Mouse (Mus musculus): ENCODE measurements around the gene Rrbp1.

Rrbp1 gene

DNA sequence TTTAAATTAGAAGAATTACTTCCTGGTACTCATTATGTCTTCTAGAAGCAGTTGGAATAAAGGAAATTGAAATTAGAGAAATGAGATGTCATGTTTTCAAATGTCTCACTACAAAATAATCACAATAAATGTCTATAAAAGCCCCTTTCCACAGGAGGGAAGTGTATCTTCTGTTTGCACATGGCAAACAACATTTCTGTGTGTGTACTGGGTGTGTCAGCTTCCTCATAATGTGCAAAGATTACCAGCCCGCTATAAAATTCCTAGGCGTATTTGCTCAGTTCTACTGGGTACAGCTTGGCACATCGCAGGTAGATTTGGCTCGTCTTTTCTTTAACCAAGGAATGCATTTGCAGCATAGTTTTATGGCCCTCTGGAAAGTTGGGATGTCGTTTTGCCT, 93.4 kb downstream of the Rrbp1 start:
- no peak for DNase-seq (ENCODE audit: low spot score)

DNA sequence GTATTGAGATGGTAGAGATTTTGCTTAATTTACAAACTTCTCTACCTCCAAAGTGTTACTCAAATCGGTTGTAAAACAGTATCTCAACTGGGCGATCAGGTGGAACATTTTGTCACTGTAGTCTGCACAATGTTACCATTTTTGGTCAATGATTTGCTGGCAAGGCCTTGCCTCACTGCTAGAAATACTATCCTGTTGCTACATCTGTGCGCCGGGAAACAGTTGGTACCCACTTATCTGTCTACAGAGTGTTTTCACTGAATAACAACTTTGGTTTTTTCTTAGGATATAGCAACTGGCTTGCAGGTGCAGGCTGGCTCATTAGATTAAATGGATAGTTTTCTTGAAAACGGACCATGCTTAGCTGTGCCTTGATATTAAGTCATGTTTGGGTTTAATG, 94.8 kb downstream of the Rrbp1 start:
- no peak for DNase-seq (ENCODE audit: low spot score)

DNA sequence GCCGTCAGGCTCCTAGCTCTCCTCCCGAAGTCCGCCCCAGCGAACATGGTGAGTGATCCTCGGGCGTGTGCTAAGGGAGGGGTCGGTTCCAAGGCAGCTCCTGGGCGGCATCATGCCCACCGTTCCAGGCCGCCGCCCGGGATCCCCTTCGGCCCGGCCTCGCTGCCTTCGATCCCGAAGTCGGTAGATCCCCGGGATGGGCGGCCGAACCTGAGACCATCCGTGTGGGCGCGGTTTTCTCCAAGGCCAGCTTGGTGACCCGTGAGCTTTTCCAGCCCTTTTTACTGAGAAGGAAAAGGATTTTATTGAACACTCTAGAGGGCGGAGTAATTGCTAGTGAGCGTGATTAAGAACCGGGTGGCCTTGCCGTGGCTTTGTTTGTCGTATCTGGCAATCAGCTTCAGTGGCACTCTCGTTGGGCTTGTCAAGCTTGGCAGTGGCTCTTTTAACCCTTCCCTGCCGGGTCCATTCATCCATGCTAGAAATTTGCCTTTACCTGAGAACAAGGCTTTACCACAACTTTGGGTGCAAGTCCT, 95.4 kb downstream of the Rrbp1 start:
- DNase-seq (ENCODE audit: low spot score), result peak; percentile 12

DNA sequence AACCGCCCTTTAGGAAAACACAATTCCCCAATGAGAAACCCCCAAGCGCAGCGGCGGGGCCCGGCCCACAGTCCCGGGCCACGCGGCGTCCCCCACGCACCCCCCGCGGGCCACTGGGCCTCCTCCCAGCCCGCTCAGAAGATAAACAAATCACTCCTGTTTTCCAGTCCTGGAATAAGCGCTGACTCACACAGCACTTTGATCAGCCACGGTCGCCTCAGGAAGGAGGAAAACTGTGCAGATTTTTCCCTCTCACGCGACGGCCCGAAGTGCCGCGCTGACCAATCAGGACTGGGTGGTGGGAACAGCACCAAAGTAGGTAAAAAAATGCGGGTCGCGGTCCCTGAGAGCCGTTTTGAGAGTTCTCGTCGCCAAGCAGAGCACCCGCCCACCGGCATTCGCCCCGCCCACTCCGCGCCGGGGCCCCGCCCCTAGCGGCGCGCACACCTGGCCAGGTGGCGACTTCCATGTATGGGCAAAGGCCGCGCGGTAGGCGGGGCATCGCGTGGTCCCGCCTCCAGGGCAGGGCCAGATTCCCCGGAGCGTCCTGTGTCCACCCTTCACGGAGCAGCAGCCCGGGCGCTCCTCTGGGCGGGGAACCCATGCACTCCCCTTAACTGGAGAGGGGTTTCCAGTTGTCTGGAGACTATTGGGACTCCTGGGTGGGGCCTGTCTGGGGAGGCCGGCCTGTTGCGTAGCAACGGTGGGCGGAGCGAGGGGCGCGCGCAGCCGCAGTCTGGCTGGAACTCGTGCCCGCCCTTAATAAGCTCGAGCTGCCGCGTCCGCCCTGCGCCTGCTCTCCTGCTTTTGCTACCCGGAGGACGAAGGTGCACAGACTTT, 96.1 kb downstream of the Rrbp1 start, which contains the start of gene Dstn:
Gene Dstn (plus strand): TSS at position 561 of the 840 bp plus-strand sequence.
- peak; percentile 97 for DNase-seq (ENCODE audit: low spot score)

DNA sequence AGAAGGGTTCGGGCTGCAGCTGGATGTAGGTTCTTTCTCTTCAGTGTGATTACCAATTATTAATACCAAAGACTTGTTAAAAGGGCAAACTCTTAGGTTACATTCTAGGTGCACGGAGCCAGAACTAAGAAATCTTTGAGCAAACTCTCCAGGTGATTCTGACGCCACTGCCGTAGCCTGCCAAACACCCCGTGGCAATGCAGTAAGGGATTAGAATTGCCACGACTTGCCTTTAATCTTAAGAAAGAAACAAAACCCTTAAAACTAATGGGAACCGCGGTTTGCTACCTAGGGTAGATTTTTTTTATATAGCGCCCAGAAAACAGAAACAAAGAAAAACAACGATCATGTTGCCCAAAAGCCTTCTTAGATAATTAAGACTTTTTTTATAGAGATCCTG, 96.8 kb downstream of the Rrbp1 start:
- no peak for DNase-seq (ENCODE audit: low spot score)

DNA sequence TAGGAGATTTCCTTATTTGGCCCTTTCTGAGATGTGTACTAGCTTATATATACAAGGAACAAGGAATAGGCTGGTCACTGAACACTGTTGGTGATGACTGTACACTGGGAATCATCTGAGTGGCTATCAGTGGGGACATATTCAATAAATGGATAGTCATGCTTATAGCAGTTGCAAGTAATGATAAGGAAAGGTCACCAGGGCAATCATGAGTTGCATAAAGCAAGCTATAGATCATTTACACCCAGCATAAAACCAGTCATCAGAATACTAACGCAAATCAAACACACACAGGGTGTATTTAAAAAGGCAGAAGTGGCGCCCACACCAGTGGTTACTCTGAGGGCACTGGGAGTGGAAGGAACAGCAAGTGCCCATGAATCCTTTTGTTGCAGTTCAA, 98.9 kb downstream of the Rrbp1 start:
- DNase-seq (ENCODE audit: low spot score), result no peak

DNA sequence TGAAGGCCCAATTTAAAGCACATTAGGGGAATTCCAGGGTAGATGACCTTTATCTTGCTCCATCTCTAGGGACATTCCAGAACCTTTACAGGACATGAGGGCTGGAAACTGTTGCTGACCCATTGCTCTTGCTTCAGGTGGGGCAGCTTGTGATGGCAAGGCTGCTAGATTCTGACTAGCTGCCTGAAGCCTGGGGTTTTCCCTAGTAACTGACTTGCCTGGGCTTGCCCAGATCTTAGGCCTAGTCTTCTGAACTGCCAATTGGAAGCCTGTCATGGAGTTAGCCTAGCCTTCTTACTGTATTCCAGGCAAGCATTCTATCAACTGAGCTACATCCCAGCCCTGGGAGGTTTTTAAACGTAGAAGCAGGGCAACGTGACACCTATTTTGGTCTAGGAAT, 101.8 kb downstream of the Rrbp1 start:
- no peak for DNase-seq (ENCODE audit: low spot score)

DNA sequence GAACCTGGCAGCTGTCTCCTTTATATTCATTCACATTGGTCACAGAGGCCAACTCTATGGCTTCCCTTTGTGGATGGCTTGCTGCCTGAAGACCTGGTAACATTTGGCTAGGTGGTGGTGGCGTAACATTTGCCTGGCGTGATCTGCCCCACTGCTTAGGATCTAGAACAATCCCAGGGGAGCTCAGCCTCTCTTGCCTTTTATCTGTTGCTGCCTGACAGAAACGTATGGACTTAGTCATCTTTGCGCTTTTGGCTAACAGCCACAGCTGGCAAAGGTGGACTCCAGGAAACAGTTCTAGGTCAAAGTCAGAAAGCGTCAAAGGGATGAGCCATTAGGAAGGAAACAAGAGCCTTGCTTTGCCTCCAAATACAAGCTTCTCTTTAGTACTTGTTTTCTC, 106.2 kb downstream of the Rrbp1 start:
- DNase-seq (ENCODE audit: low spot score), result no peak

DNA sequence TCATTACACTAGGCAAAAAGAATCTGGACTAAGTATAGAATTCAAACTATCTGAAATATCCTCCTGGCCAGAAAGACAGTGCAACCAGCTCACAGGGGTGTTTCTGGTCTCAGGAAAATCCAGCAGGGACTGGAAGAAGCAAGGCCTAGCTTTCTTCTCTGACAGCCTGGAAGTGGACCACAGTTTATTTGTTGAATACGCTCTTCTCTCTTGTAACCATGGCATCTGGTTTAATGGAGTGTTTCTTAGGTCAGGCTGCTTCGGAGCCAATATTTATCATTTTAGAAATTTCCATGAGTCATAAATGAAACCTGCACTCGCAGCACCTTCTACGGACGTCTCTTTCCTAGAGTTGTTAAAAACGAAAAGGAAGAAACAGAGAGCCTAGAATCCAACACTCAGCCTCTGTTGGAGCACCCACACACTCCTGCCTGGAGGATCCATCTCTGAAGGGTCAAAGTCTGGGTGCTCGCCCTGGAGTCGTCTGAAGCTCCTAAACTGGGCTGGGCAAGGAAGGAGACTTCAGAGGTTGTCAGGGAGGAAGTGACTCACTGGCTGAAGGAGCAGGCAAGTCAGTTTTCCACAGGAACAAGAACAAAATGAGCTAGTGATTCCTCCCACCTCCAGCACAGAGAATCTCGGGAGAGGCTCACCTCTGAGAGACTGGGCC, 107.6 kb downstream of the Rrbp1 start:
- no peak for DNase-seq (ENCODE audit: low spot score)

DNA sequence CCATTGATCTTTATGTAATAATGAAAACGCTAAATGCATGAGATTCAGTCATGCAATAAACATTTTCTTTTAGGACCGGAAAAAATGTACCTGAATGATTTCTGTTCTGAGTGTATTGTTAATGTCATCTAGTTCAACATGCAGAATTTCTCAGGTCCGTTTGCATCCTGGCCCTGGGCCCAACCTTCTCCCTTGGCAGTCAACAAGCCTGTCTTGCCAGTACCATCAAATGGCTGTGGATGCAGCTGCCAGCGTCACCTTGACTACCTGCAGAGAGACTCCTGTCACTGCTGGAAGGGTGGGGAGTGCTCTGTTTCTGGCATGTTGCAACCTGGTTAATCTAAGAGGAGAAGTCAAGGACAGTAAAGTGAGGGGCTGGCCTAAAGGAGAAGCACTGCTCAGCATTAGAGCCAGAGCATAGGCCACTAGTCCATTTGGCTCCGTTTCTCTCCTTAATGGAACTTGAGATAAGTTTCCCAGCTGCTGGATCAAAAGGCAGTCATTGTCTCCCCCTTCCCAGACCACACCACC, 110.2 kb downstream of the Rrbp1 start:
- DNase-seq (ENCODE audit: low spot score), result no peak

DNA sequence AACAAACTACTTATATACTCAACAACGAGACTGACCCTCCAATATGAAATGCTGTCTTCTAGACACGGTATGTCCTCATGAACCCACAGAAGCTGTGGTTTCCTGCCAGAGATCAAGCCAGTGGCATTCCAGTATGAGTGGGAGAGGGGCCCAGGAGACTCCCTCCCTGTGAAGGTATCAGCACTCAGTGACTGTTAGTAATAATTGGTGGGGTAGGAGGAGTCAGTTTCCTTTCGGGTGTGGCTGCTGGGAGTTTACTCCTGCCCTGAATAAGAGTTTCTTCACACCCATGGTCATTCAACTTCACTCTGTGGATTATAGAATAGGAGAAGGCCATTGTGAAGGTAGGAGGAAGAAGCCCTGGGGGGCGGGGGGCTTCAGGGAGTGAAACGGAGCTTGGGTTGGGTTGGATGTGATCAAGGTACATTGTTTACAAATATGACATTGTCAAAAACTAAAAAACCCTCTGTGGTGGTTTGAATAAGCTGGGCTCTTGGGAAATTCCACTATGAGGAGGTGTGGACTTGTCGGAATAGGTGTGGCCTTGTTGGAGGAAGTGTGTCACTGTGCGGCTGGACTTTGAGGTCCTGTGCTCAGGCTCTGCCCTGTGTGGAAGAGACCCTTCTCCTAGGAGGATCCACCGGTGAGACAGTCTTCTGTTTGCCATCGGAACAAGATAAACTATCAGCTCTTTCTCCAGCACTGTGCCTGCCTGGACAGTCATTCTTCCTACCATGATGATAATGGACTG, 111.4 kb downstream of the Rrbp1 start:
- no peak for DNase-seq (ENCODE audit: low spot score)
